Mouse (Mus musculus) brain, embryonic 14.5 days (tissue): ENCODE measurements at regions not wholly inside any gene's neighbourhood (a gene's known extent, or its start where the extent isn't known, plus 50 kb on each side); places are given as distances from the start of the nearest gene placed in this dataset.

Experiments
- CTCF ChIP-seq: fragments of 200-500 bp; IDR thresholded peaks from 2 replicates; pipeline ENCODE4 v1.5.1; 2012; ENCODE audit warnings: inconsistent platforms, mild to moderate bottlenecking, moderate library complexity, borderline replicate concordance; ENCODE audit not compliant: insufficient read depth, insufficient read length; ENCODE audit errors: extremely low read depth
- POLR2A ChIP-seq: fragments of 200-500 bp; IDR thresholded peaks from 2 replicates; pipeline ENCODE4 v1.6.1; 2012; ENCODE audit warnings: mild to moderate bottlenecking, inconsistent platforms, borderline replicate concordance; ENCODE audit not compliant: poor library complexity, insufficient read depth, insufficient read length, severe bottlenecking; ENCODE audit errors: extremely low read depth

DNA sequence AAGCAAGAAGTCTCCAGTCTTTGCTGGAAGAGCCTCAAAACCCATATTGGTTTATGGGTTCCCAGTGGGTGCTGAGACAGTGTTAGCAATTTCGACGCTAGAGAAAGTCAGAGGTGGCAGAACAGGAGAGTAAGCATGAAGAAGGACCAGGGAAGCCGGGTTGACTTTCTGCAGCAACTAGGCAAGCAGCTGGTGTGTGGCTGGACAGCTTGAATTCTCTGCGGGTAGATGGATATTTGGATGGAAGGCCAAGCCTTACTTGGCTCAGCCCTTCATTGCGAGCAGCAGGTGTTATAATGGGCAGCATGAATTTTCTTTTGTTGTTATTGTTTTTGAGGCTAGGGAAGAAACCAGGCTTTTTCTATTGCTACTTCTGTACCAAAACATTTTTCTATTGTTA is 362.7 kb upstream of the Satb1 start:
- TF ChIP-seq CTCF (no peak), POLR2A (no peak)
